Mouse (Mus musculus) ES-E14 (cell line): Measurements from ENCODE around the gene Sh3gl1. TPM values are rescaled to one million over a fixed set of nuclear protein-coding genes. Genes with fewer than 3 reads are reported as not detected.

Experiments used
- DNase-seq: peaks from one replicate; pipeline ENCODE4 v3.0.0-alpha.2; 2013; ENCODE audit warnings: low read depth, low spot score
- H3K27ac ChIP-seq: 2 replicates; pipeline ENCODE4 v1.5.1; 2012; ENCODE audit warnings: low read depth, mild to moderate bottlenecking, low read length, moderate library complexity, mixed read lengths; ENCODE audit not compliant: poor library complexity, insufficient read depth, severe bottlenecking
- H3K36me3 ChIP-seq: 2 replicates; pipeline ENCODE4 v1.6.1; 2012; ENCODE audit warnings: mild to moderate bottlenecking, low read length, moderate library complexity, mixed read lengths; ENCODE audit not compliant: control insufficient read depth, poor library complexity, insufficient read depth, severe bottlenecking
- H3K4me1 ChIP-seq, 2 experiments: fragments of 150-350 bp in 1 of 2; sonication (generic) in 1 of 2; 2 replicates each; pipeline ENCODE4 v1.6.1; 2012; ENCODE audit warnings: low read length in 2 of 2, mild to moderate bottlenecking in 1 of 2, mixed read lengths in 1 of 2; ENCODE audit not compliant: control insufficient read depth in 2 of 2, insufficient read depth in 2 of 2, poor library complexity in 1 of 2
- H3K4me3 ChIP-seq, 2 experiments: fragments of 150-350 bp in 1 of 2; sonication (generic) in 1 of 2; 2 replicates each; pipeline ENCODE4 v1.5.1; 2012; ENCODE audit warnings: low read length in 2 of 2, low read depth in 1 of 2, mild to moderate bottlenecking in 1 of 2, mixed read lengths in 1 of 2; ENCODE audit not compliant: insufficient read depth in 1 of 2, poor library complexity in 1 of 2, severe bottlenecking in 1 of 2
- H3K9ac ChIP-seq: 2 replicates; pipeline ENCODE4 v1.6.1; 2012; ENCODE audit warnings: low read depth, mild to moderate bottlenecking, low read length, mixed read lengths; ENCODE audit not compliant: poor library complexity, insufficient read depth, severe bottlenecking
- H3K9me3 ChIP-seq: fragments of 150-350 bp; sonication (generic); 2 replicates; pipeline ENCODE4 v1.6.1; 2012; ENCODE audit warnings: low read depth, mild to moderate bottlenecking, low read length; ENCODE audit not compliant: control insufficient read depth, insufficient read depth
- CHD2 ChIP-seq: IDR thresholded peaks from 2 replicates; pipeline ENCODE4 v1.6.1; 2014; ENCODE audit warnings: mild to moderate bottlenecking, low read depth, low read length, inconsistent platforms
- HCFC1 ChIP-seq: IDR thresholded peaks from 2 replicates; pipeline ENCODE4 v1.6.1; 2012; ENCODE audit warnings: low read length, inconsistent platforms, borderline replicate concordance; ENCODE audit not compliant: insufficient read depth
- MAFK ChIP-seq: IDR thresholded peaks from 2 replicates; pipeline ENCODE4 v1.6.1; 2014; ENCODE audit warnings: mild to moderate bottlenecking, low read depth, low read length, inconsistent platforms; ENCODE audit not compliant: insufficient read depth
- ZC3H11A ChIP-seq: IDR thresholded peaks from 2 replicates; pipeline ENCODE4 v1.6.1; 2012; ENCODE audit warnings: low read depth, mild to moderate bottlenecking, inconsistent platforms, low read length, borderline replicate concordance
- ZNF384 ChIP-seq: IDR thresholded peaks from 2 replicates; pipeline ENCODE4 v1.6.1; 2012; ENCODE audit warnings: low read depth, low read length, inconsistent platforms
- in situ Hi-C, 2 experiments: fragments of 600-800 bp; cut with MboI; formaldehyde crosslinking; loops; one replicate each; pipeline ENCODE4 v1.15.1; 2025; ENCODE audit warnings: low sequenced_read_pairs in 2 of 2, inconsistent platforms in 1 of 2; ENCODE audit not compliant: unreplicated experiment in 2 of 2
- total RNA-seq: library from RNA; depleted of rRNA; stranded (reverse); fragments of 300-350 nt; gene quantifications from 2 replicates; pipeline ENCODE4 v1.2.3, GENCODE M21; 2012

Sh3gl1 gene
- total RNA-seq, 1 experiment = 73.8 TPM

- in situ Hi-C loops = no loop called here
- no peak for DNase-seq
- peaks cover 0 to 4% of the 10 kb centered on the region in 2 experiments; a peak in 2 of 4 replicates for H3K4me1 ChIP-seq
- peaks cover 19% of the 10 kb centered on the region for H3K36me3 ChIP-seq
- H3K4me3 ChIP-seq = peak overlapping the region; percentile 80 to 91
- H3K9ac ChIP-seq = peak overlapping the region; percentile 97
- no peaks in the 10 kb centered on the region for H3K9me3 ChIP-seq
- peak overlapping the region; percentile 51 for H3K27ac ChIP-seq
- TF ChIP-seq CHD2 = no peak
- no peak for TF ChIP-seq HCFC1
- no peak for TF ChIP-seq ZC3H11A
- no peak for TF ChIP-seq MAFK
- TF ChIP-seq ZNF384 = no peak
These were observed 4.4 kb upstream of the Sh3gl1 start for GRCm38 (mm10) chr17:56040857-56041163.

DNA sequence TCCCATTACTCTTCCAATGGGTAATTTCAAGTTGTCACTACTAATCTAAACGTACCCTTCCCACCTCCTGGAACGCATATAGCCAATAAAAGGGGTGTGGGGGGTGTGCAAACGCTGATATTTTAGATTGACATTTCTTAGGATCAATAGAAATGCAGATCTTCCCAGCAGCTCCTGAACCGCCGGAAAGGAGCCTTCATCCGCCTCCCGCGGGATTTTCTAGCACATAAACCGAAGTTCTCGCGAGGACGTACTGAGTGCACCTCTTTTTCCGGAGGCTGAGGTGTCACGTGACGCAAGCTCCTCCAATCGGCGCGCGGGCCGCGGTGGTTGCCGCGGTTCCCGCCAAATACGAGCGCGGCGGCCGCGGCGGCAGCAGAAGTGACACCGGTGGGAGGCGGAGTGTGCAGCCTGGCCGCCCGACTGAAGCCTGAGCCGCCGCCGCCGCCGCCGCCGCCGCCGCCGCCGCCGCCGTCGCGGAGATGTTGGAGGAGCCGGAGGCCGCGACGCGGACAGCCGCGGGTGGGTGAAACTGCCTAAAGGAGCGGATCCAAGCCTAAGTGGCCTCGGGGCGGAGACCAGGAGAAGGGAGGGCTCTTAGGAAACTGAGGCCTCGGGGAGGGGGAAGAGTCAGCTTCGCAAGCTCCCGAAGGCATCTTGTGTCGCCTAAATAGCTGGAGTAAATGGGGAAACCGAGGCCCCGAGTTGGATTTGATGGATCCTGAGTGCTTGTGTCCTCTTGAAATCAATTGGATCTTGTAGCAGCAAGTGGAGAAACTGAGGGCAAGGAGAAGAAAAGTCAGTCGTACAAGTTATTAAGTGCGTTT lies 3.8 kb upstream of the Sh3gl1 start, which contains the start of gene Chaf1a:
Chaf1a (plus strand) TSS at position 410 of the 827 bp plus-strand sequence.
- TF ChIP-seq CHD2 (peak; percentile 98), ZC3H11A (no peak)
- Histone ChIP-seq H3K27ac (peak within 1 kb of the TSS; percentile 51), H3K4me3 (peak within 1 kb of the TSS; percentile 80 to 91), H3K36me3 (peaks cover 15% of the 10 kb centered on the region), H3K4me1 (peaks cover 2 to 5% of the 10 kb centered on the region in 2 experiments), H3K9me3 (no peaks in the 10 kb centered on the region), H3K9ac (peak within 1 kb of the TSS; percentile 97)
- in situ Hi-C loops = no loop called here
- peak; percentile 96 for DNase-seq

GRCm38 (mm10) chr17:56039345-56039744 lies 2.9 kb upstream of the Sh3gl1 start:
- Histone ChIP-seq H3K9ac (no peak overlapping the region), H3K36me3 (peaks cover 18% of the 10 kb centered on the region), H3K4me3 (peak overlapping the region in 1 of 2 experiments; percentile 74; a peak in 3 of 4 replicates), H3K4me1 (peaks cover 2 to 12% of the 10 kb centered on the region in 2 experiments), H3K27ac (no peak overlapping the region), H3K9me3 (no peaks in the 10 kb centered on the region)
- in situ Hi-C loops = no loop called here
- TF ChIP-seq ZNF384 = no peak
- no peak for TF ChIP-seq MAFK
- TF ChIP-seq ZC3H11A = no peak
- no peak for TF ChIP-seq HCFC1
- no peak for TF ChIP-seq CHD2
- no peak for DNase-seq

DNA sequence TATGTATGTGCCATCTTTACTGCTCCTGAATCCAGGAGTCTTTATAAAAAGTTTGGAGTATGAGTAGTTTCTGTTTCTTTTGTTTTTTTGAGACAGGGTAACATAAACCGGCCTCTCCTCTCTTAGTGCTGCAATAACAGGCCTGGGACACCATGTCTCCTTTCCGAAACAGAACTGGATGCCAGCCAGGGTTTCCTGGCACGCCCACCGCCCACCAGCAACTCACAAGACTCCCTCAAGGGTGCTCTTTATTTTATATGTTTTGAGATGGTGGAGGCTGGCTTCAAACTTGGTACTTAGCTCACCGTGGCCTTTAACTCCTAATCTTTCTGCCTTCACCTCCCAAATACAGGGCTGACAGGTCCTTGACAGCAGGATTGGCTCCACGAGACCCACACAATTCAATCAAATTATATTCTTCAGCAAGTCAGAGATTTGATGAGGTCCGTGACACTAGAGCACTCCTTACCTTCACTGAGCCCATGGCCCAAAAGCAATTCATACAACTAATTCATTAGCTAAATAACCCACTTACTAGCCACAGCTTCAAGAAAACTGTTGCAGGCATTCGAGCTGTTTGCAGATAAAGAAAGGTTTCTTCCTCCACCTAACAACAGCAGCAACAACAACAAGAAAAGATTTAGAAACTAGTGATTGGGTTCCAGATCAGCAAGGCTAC lies 2.3 kb upstream of the Sh3gl1 start:
- Histone ChIP-seq H3K9me3 (no peaks in the 10 kb centered on the region), H3K4me3 (no peak overlapping the region), H3K27ac (no peak overlapping the region), H3K9ac (0 out of 2 replicates have a peak overlapping the region, but pooled peaks have one; percentile 20), H3K36me3 (peaks cover 16% of the 10 kb centered on the region), H3K4me1 (peaks cover 2 to 12% of the 10 kb centered on the region in 2 experiments)
- TF ChIP-seq MAFK (no peak), ZC3H11A (no peak), ZNF384 (no peak), HCFC1 (no peak), CHD2 (no peak)
- in situ Hi-C loops = no loop called here
- DNase-seq = no peak
